Mouse (Mus musculus) cerebellum, postnatal 25 days (tissue): ENCODE measurements around the gene Cnfn.
A peak's percentile ranks its signal among the peaks of the same experiment; 100 is the strongest.
"Not testable (repeated sequence)": the region's sequence is repeated elsewhere in the genome, so short reads cannot be mapped to it uniquely, and the experiment has no call there.

ENCODE experiments used
- DNase-seq, 2 experiments: peaks; one replicate each; pipeline ENCODE4 v3.0.0; 2021; ENCODE audit warnings: mixed read lengths in 2 of 2

Gene Cnfn

DNA sequence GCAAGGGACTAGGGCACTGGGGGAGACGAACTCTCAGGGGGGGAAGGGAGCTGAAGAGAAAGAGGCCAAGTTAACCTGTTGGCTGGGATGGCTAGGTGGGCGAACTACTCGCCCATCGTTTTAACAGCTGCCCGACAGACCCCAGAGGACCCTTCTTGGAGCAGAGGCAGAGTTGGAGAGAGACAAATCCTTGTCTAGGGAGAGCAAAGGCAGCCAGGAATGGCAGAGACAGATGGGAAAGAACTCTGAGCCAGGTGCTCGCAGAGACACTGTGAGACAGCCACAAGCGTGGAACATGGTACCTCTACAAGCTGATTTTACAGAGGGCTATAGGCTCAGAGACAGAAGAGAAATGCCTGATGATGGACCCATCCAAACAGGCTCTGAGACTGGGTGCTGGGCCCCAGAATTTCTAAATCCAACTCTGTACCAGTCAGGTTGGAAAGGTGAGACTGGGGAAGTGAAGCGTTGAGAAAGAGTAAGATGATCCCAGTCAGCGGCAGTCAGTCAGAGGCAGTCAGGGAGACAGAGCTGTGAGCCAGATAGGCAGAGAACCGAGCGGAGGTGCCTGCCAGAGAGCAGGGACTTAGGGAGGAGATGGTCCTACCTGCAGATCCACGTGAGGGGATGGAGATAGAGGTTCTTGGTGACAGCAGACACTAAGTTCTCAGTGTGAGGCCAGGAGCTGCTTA is at the start of gene Cnfn:
Cnfn (minus strand) TSS at position 667 of the 692 bp plus-strand sequence.
- DNase-seq, result peak; percentile 61 to 63

DNA sequence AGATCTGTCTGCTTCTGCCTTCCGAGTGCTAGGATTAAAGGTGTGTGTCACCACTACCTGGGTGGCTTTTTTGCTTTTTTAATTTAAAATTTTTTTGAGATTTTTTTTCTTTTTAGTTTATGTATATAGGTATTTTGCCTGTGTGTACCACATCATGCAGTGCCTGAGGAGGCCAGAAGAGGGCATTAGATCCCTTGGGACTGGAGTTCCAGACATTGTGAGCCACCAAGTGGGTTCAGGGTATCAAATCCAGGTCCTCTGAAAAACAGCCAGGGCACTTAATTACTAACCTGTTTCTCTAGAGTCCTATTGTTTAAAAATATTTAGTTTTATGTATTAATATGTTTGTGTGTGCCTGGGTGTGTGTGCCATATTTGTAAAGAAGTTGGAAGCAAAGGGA is 48.1 kb upstream of the Cnfn start:
- DNase-seq, result peak in 1 of 2 experiments; percentile 55

DNA sequence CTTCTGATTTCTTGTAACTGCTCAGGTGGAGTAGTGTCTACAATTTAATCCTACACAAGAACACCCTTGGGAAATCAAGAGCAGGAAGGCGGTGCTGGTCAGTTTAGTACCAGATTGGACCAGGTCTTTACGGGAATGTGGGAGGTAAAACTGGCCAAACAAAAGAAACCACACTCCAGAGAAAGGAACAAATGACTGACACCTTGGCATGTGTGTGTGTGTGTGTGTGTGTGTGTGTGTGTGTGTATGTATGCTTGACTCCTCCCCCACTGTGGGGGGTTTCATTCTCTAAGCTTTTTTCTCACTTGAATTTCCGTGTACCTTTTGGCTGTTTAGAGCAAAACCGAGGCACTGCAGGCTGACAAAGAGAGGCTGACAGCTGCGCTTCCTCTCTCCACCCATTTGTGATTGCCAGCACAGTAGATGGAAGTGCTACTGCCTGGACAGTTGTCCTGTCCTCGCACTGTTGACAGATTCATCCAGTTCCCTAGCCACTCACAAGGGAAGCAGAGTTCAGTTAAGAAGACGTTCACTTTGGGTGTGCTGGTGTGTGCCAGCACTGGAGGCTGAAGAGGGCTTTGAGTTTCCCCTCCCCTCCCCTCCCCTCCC is 43.4 kb upstream of the Cnfn start, which contains the start of gene Cxcl17:
Cxcl17 (minus strand) TSS at position 54 of the 609 bp plus-strand sequence.
- no peak for DNase-seq

DNA sequence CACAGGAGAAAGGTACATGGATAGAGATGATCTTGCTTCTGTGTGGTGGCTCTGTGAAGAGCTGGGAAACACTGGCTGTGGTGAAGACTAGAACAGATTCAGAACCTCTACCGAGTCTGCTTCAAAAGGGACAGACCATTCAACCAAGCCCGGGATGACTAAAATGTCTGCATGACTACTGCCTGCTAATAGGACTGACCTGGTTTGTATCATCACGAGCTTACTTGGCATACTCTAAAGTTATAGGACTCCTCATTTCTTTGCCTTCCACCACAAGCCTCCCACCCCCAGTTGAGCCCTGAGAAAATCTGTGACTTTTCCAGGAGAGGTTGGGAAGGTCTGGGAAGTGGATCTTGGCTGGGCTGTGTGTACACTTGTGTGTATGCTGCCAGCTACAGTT is 42.3 kb upstream of the Cnfn start:
- DNase-seq, result no peak

DNA sequence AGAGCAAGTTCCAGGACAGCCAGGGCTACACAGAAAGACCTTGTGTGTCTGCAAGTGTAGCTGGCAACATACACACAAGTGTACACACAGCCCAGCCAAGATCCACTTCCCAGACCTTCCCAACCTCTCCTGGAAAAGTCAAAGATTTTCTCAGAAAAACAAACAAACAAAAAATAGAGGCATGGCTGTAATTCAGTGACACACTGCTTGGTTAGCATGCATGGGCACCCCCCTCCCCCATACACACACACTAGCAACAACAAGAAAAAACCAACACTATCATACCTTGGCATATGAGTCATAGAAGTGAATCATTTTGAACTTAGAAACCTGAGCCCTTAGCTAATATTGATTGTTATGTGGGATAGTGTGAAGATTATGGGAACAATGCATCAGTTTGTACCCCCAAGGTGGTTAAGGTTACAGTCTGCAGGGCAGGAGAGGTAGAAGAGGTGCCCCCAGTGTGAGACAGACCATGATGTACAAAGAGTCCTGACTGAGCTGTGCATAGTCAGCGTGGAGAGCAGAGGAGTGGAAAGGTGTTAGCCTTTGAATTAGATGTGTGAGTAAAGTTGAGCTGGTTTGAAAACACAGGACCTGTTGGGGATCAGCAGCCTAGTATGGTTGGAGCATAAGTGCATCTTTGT is 41.6 kb upstream of the Cnfn start:
- DNase-seq, result no peak

DNA sequence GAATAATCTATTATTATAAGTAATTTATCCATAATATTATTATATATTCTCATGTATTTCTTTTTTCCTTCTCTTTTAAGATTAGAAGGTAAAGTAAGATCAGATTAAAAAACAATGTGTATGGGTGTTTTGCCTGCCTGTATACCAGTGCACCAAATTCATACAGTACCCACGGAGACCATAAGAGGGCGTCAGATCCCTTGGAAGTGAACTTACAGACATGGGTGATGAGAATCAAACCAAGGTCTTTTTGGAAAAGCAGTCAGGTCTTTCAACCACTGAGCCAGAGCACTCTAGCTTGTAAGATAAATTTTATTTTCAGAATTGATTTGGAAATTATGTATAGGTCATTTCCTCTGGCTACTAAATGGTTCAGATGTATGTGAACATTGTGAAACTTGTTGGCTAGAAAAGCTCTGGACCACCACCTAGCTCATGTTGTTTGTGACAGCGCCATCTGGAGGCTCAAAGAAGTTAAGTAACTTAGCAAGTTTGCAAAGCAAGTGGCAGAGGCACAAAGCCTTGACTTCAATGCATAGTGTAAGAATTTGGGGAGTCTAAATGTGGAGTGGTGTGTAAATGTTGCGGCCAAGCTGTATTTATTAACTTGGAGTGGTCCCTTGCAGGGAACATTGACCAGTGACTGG is 39.7 kb upstream of the Cnfn start:
- DNase-seq, result peak in 1 of 2 experiments; percentile 26

DNA sequence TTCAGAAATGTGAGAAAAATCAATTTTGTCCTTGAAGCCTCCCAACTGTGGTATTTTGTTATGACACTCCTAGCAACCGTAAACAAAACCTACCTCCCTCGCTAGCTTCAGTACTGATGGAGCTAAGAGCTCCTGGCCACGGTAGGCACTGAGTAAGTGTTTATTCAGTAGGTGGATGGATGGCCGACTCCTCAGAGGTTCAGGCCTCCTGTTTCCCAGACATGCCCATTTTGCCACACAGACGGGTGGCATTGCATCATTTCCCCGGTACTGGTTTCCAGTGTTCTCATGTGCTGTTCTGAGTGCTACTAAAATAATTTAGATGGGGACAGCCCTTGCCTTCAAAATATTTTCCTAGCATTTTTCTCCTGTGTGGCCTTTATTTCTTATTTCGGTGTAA is 36.9 kb upstream of the Cnfn start:
- no peak for DNase-seq

DNA sequence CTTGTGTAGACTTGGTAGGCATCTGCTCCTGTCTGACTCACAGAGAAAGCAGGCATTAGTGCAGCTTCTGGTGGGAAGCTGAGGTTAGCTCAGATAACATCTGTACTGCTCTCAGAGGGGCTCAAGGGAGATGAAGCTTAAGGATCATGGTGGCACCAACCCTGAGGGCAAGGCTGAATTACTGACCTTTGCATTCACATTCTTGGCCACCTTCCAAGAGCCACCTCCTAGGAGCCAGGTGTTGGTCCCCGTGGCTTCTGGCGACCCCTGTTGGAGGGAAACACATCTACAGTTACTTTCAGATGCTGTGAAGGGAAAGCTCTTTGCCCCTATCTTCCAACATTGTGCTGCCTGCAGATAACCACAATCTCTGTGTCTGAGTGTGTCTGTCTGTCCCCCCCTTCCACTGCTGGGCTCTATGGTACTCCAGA is 33.2 kb upstream of the Cnfn start:
- peak in 1 of 2 experiments; percentile 58 for DNase-seq

DNA sequence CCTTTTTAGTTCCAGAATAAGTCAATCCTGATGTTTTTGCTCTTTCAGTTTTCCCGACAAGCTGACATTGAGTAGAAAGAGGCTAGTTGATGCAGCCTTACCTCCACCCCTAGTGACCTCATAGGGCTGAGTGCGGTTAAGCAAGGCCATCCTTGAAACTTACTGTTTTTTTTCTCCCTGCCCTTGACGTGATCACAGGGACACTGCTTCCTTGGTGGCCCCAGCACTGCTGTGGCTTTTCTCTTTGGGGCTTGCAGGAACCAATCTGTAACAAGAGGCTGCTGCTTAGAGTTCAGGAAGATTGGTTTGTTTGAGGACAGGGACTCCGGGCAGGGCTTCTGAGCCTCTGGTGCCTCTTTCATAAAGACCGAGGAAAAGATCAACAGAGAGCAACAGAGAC is 32.5 kb upstream of the Cnfn start:
- DNase-seq, result no peak

DNA sequence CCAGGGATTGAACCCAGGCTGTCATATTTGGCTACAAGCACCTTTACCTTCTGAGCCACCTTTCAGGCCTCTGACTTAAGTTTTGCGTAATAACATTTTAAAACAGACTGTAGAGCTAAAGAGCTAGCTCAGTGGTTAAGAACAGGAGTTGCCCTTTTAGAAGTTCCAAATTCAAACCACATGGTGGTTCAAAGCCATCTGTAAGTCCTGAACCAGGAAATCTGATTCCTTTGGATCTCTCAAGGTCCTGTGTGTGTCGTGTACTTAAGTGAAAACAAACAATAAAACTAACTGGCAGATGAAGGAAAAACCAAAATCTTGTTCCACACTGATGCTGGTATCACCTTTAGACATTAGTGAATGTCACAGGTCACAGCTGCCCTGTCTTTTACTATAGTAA is 32.0 kb upstream of the Cnfn start:
- no peak for DNase-seq

DNA sequence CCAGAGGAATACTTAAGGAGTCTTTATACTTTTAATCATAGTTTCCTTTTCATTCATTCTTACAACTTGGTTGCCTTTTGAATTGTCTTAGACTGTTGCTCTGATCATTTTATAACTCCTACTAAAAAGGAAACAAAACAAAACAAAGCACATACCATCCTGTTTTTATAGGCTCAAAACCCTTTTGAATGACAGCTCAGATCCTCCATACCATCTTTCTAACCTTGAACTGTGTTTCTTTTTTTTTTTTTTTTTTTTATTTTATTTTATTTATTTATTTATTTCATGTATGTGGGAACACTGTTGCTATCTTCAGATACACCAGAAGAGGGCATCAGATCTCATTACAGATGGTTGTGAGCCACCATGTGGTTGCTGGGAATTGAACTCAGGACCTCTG is 29.5 kb upstream of the Cnfn start:
- not testable (repeated sequence) for DNase-seq

DNA sequence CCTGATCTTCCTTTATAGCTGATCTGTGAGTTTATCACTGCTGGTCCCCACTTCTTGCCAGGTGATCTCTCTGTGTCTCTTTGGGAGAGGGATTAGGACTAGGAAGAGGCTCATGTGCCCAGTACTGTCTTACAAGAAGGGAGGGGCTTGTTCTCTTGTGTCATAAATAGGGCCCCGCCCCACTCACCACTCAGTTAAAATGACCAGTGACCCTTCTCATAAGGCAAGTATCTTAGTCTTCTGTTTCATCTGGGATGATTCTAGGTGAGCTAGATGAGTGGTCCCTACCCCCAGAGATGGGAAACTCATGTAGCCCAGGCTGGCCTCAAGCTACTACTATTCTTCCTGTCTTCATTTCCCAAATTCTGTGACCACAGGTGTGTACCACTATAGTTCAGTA is 29.1 kb upstream of the Cnfn start, which contains the start of gene Lipe:
Lipe (minus strand) TSS at position 101 of the 400 bp plus-strand sequence.
- no peak for DNase-seq

DNA sequence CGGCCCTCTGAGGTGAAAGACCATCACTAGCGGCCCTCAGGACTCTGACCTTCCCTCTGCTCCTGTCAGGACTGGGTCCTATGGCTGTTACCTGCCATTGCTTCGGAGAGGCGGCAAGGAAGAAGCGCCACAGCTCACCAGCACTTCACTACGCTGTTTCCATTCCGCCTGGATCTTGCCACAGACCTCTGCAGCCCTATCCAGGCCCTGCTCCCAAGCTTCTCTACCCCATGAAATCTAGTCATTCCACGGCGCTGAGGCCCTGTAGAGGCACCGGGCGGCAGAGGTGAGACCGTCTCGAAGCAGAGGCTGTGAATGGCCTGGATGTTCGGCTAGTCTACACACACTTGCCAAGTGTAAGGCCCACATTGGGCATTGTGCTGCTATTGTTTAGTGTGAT is 27.1 kb upstream of the Cnfn start:
- peak in 1 of 2 experiments; percentile 27 for DNase-seq

DNA sequence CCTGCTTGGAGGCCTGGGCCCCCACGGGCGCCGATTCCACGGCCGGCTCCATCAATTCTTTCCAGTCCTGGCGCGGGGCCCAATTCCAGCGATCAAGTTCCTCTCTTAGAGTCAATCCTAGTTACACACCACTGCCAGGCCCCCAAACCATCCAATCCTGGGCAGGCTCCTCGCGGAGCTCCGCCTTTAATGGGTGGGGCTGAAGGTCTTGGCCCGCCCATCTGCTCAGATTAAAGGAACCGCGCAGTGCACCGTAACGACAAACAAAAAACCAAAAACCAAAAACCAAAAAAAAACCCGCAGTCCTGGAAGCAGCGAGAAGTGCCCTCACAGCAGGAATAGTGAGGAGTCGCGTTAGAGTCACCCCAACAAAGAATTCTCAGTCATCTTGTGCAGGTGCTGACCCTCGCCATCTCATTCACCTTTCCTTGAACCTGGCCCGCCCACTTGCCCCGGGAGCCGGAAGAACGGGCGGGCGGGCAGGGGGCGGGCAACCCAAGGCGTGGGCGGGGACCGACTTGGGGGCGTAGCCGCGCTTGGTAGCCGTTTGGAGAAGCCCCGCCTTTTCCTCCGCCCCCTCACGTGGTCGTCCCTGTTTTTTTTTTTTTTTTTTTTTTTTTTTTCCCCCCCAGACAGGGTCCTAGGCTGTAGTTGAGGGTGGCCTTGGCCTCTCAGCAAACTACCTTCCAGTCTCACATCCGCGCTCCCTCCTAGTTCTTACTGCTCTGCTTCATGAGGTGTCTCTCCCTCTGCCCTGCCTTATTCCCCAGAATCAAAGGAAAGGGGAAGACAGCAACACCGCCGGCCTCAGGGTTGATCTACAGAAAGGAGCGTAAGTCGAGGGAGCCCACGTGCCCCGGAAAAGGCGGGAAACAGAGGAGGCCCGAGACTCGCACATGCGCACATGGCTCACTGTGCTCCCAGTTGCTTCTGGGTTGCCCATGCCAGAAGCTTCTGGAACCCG is 26.3 kb upstream of the Cnfn start:
- DNase-seq, result peak; percentile 95 to 98

DNA sequence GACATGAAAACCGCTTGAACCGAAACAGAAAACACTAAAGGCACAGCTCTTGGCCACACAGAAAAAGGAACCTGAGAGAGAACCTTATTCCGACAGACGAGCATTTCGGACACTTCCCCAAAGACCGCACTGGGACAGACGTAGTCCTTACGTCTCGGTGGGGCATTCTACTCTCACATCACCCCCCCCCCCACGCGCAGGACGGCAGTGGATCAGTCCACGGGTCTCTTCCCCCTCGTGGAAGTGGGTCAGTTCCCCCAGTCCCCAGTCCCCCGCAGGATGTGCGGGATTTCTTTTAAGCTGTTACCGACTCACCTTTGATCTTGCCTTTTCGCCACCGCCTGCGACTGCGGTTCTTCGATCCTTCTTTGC is 25.6 kb upstream of the Cnfn start:
- no peak for DNase-seq

DNA sequence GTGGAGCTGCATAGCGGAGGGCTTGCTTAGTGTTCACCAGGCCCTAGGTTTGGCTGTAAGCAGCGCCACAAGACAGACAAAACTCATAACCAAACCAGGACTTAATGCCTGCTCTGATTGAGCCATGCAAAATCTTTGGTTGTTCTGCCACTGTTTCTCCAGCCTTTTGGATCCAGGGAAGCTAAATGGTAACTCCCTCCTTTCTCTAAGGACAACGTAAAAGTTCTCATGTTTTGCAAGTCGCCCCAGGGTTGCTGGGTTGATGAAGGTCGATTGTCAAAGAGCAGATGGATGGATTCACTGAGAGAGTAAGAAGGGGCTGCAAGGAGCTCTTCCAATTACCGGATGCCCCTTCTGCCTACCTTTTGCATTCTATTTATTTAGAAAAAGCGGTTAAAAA is 25.2 kb upstream of the Cnfn start:
- DNase-seq, result peak in 1 of 2 experiments; percentile 22

DNA sequence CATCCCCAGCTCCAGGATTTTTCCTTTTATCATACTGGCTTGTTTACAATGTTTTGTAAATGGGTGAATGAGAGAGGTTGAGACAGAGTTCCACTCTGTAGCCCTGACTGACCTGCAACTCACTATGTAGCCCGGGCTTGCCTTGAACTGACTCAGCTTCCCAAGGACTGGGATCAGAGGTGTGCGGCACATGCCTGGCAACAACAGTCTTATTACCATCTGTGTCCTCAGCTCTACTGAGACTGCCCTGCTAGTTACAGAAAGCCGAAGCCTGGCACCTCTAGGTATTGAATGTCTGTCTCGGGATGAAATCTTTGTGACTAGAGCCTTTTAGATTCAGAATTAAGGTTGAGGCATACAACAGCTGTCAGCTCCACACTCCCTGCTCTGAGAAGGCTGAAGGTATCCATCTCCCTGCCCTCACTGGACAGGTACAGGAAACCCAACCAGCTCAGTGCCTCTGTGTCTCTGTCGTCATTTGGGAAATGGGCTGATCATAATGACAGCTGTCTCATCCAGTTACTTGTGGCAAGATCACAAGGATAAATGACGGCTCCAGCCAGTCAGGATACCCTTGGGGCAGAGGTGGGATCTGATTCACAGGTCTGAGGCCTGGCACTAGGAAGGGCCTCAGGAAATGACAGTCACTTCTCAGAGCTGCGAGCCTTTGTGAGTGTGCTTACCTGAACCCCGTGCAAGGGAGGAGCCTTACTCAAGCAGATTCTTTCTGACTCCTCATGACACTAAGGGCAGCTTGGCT is 24.1 kb upstream of the Cnfn start:
- DNase-seq, result peak in 1 of 2 experiments; percentile 42

DNA sequence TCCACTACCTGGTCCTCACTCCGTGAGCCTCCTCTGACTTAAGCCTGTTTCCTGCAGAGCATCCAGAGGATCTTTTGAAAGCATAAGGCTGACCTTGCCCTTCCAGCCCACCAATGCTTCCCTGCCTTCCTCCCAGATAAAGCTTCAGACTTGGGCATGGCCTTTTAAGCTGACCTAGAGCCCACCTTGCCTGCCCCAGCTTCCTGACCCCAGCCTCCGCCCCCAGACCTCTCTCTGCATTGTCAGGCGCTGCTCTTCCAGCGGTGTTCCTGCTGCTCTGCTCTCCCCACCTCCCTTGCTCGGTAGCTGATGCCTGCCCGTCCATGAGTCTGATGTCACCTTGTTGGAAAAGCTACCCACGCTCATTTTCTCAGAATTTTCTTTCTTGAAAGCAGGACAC is 23.3 kb upstream of the Cnfn start:
- DNase-seq, result no peak

DNA sequence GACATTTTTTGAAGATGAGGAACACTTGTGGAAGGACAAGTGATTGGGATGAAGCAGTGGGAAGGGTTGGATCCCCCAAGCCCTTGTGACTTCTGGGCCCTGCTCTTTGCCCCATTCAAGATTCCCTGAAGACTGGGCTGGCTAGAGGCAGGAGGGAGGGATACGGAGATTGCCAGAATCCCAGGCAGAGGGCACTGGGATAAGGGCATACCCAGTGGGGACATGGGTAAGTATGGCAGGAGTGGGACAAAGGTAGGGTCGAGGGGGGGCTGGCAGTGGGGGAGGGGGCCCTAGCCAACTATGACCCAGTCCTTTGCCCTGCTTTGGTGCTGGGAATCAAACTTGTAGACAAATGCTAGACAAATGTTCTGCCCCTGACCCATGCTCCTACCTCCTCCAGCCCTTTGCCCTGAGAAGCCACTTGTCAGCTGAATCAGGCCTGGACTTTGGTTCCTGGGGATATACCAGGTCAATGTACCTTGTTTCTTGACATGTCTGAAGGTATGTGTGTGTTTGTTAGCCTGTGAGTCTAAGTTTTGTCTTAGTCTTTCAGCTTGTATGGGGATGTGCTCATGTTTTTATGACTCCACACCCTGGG is 22.4 kb upstream of the Cnfn start:
- no peak for DNase-seq

DNA sequence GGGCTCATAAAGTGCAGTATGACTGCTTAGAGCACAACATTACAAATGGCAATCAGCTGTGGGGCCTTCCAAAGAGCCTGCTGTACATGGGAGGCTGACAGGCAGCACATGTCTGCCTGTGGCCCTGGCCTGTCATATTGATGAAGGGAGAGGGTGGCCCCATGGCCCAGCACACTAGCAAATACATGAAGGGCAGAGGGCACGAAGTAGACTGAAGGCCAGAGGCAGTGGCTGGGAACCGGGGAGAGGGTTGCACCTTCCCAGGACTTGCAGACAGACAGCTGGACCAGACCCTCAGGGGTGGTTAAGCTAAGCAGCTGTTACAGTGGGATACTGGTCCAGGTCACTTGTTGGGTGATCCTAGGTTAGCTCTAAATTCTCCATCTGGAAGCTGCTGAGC is 21.5 kb upstream of the Cnfn start:
- DNase-seq, result no peak
